Mouse (Mus musculus): ENCODE measurements around the gene Tubb5. TPM values are rescaled to one million over a fixed set of nuclear protein-coding genes. Genes with fewer than 3 reads are reported as not detected.
"Not testable (repeated sequence)": the region's sequence is repeated elsewhere in the genome, so short reads cannot be mapped to it uniquely, and the experiment has no call there.

Tubb5 gene
- polyA plus RNA-seq, 1 experiment from 2014 or later, result 1,686 TPM

DNA sequence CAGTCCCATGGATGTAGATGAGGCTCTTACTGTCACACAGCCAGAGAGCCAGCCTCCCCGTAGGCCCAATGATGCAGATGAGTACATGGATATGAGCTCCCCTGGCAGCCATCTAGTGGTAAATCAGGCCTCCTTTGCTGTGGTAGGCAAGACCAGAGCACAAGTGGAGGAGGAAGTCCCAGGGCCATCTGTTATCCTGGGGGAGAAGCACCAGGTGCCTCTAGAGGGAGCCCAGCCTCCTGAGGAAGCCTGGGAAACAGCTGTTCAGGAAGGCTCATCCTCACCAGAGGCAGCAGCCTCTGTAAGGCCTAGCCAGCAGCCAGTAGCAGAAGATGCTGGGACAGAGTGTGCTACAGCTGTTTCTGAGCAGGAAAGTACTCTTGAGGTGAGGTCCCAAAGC is 10.0 kb upstream of the Tubb5 start:
- Histone ChIP-seq H3K4me3 (no peak overlapping the region), H3K9ac (no peak overlapping the region), H3K4me2 (no peak overlapping the region), H3K9me3 (no peaks in the 10 kb centered on the region), H3K4me1 (replicated peaks) (no peaks in the 10 kb centered on the region), H3K27ac (replicated peaks) (no peak overlapping the region), H3K27me3 (no peaks in the 10 kb centered on the region), H3K36me3 (peaks cover 81% of the 10 kb centered on the region)
- 0 out of 2 replicates have a peak, but pooled peaks have one; percentile 29 for ATAC-seq (ENCODE audit: low read depth)
- 50% methylated on average over 1 of the region's 1 CpGs for WGBS

DNA sequence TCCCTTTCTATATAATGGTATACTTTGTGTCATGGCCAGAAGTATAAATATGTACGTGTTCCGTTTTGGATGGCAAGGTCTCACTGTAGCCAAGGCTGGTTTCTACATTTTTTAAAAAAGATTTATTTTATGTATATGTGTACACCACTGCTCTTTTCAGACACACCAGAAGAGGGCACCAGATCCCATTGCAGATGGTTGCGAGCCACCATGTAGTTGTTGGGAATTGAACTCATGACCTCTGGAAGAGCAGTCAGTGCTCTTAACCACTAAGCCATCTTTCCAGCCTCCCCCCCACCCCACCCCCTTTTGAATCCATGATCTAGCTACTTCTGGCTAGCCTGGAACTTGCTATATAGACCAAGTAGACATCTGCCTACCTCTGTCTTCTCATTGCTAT is 5.4 kb upstream of the Tubb5 start:
- Histone ChIP-seq H3K4me3 (no peak overlapping the region), H3K27me3 (no peaks in the 10 kb centered on the region), H3K9me3 (no peaks in the 10 kb centered on the region), H3K4me2 (no peak overlapping the region), H3K4me1 (replicated peaks) (peaks cover 26% of the 10 kb centered on the region), H3K27ac (replicated peaks) (no peak overlapping the region), H3K9ac (no peak overlapping the region), H3K36me3 (peaks cover 38% of the 10 kb centered on the region)
- ATAC-seq (ENCODE audit: low read depth), result no peak
- WGBS, result 92% methylated on average over 3 of the region's 3 CpGs

DNA sequence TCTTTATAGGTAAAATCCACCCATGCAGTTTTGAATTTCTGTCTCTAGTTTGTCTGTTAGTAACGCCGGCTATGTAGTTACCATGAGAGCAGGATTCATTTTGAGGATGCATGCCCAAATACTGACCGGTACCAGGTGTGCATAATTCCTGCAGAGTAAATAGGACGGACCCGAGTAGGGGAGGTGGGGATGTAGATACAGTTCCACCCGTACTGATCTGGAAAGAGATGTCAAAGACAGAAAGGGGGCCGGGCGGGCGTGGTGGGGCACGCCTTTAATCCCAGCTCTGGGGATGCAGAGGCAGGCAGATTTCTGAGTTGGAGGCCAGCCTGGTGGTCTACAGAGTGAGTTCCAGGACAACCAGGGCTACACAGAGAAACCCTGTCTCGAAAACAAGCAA is 3.9 kb upstream of the Tubb5 start:
- H3K27ac ChIP-seq (replicated peaks), result peak overlapping the region; percentile 73
- ATAC-seq (ENCODE audit: low read depth), result no peak
- H3K9me3 ChIP-seq, result no peaks in the 10 kb centered on the region
- H3K4me1 ChIP-seq (replicated peaks), result peaks cover 26% of the 10 kb centered on the region
- H3K4me2 ChIP-seq, result peak overlapping the region; percentile 78
- H3K36me3 ChIP-seq, result peaks cover 23% of the 10 kb centered on the region
- WGBS, result 19% methylated on average over 11 of the region's 11 CpGs
- H3K9ac ChIP-seq, result peak overlapping the region; percentile 68
- no peaks in the 10 kb centered on the region for H3K27me3 ChIP-seq
- peak overlapping the region; percentile 62 for H3K4me3 ChIP-seq

DNA sequence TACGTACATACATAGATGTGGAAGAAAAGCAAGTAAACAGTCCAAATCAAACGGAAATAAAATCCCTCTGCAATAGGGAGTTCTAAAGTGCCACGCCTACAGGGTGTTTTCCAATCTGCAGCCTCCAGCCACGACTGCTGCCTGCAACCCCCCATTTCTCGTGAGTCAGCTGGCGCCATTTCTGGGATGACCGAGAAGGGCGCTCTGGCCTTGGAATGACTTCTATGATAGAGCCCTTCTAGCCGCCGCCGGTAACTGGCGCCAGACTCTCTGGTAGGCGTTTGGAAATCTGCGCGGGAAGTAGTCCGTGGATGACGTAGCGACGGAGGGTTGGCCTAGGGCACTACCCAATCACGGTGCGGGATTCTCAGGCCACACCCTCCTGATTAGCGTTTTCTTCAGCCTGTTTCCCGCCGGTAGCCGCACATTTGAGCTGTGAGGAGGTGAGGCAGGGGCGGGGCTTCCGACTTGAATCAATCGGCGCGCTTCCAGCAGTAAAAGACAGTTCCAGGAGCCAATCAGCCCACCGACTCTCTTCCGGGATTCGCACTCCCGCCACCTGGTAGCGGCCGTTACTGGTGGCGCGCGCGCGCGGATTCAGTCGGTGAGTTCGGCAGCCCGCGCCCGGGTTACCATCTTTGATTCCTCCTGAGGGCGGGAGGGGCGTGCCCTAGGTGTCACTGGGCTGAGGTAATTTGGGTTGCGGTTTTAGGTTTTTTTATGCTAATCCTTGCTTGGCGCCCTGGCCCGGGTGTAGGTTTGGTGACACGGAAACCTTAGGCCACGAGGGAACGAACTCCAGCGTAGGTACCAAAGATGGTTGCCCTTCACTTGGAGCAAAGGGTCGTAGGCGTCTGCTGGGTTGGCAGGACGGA is 3.2 kb upstream of the Tubb5 start, which contains the start of gene Mdc1:
Gene Mdc1, plus strand, starts transcription at position 440 of the 875 bp plus-strand sequence.
- peak; percentile 91 for ATAC-seq (ENCODE audit: low read depth)
- H3K4me3 ChIP-seq, result peak within 1 kb of the TSS; percentile 62
- H3K9me3 ChIP-seq, result no peaks in the 10 kb centered on the region
- H3K27me3 ChIP-seq, result no peaks in the 10 kb centered on the region
- H3K9ac ChIP-seq, result peak within 1 kb of the TSS; percentile 68
- H3K27ac ChIP-seq (replicated peaks), result peak within 1 kb of the TSS; percentile 76
- peaks cover 21% of the 10 kb centered on the region for H3K36me3 ChIP-seq
- WGBS, result under 1% methylated on average over 59 of the region's 59 CpGs
- H3K4me1 ChIP-seq (replicated peaks), result peaks cover 29% of the 10 kb centered on the region
- peak within 1 kb of the TSS; percentile 78 for H3K4me2 ChIP-seq

DNA sequence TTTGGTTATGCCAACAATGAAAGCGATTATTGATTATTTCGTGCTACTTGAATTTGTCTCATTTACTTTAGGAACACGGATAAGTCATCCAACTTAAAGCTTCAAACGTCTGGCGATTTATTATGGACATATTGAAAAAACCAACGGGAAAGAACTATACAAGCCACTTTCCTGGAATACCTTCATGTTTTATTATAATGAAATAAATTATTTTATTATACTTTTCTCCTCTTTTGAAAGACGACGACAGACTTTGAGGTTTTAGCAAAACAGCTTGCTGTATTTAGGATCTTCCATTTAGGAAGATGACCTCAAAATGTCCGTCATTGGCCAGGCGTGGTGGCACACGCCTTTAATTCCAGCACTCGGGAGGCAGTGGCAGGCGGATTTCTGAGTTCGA is 2.5 kb upstream of the Tubb5 start:
- 0 out of 2 replicates have a peak overlapping the region, but pooled peaks have one; percentile 54 for H3K9ac ChIP-seq
- peak overlapping the region; percentile 78 for H3K4me2 ChIP-seq
- H3K9me3 ChIP-seq, result no peaks in the 10 kb centered on the region
- H3K27me3 ChIP-seq, result no peaks in the 10 kb centered on the region
- H3K27ac ChIP-seq (replicated peaks), result peak overlapping the region; percentile 76
- H3K4me3 ChIP-seq, result peak overlapping the region; percentile 62
- WGBS, result 61% methylated on average over 14 of the region's 14 CpGs
- H3K36me3 ChIP-seq, result peaks cover 21% of the 10 kb centered on the region
- peaks cover 37% of the 10 kb centered on the region for H3K4me1 ChIP-seq (replicated peaks)
- no peak for ATAC-seq (ENCODE audit: low read depth)

DNA sequence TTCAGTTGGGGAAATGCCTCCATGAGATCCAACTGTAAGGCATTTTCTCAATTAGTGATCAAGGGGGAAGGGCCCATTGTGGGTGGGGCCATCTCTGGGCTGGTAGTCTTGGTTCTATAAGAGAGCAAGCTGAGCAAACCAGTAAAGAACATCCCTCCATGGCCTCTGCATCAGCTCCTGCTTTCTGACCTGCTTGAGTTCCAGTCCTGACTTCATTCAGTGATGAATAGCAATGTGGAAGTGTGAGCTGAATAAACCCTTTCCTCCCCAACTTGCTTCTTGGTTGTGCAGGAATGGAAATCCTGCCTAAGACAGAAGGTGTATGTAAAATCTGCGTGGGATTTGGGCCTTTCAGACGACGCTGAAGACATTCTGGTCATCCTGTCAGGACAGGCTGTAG is 896 bp upstream of the Tubb5 start:
- Histone ChIP-seq H3K4me3 (peak overlapping the region; percentile 98), H3K9ac (peak overlapping the region; percentile 100), H3K27ac (replicated peaks) (peak overlapping the region; percentile 99), H3K4me2 (peak overlapping the region; percentile 93), H3K4me1 (replicated peaks) (peaks cover 52% of the 10 kb centered on the region), H3K36me3 (peaks cover 27% of the 10 kb centered on the region)
- WGBS, result 56% methylated on average over 3 of the region's 3 CpGs
- not testable (repeated sequence) for ATAC-seq (ENCODE audit: low read depth); H3K27me3 ChIP-seq; H3K9me3 ChIP-seq

DNA sequence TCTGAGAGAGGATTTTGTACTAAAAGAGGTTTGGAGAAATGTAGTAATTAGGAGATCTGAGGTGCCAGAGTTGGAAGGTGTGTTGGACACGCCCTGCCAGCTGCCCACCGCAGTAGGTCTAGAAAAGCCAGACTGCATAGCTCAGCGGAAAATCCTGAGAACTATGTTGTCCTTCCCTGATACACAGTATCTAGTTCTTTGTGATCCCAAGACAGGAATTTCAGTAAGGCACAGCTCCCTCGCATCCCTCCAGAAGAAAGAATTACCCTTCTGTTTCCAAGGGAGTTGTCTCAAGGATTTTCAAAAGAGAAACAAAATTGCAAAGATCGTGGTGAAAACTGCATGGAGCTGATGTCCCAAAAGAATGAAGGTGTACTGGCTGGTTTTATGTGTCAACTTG is 464 bp upstream of the Tubb5 start:
- H3K9me3 ChIP-seq, result no peaks in the 10 kb centered on the region
- H3K4me2 ChIP-seq, result peak overlapping the region; percentile 93
- peaks cover 32% of the 10 kb centered on the region for H3K36me3 ChIP-seq
- peak overlapping the region; percentile 100 for H3K9ac ChIP-seq
- ATAC-seq (ENCODE audit: low read depth), result no peak
- 4% methylated on average over 5 of the region's 5 CpGs for WGBS
- H3K27me3 ChIP-seq, result no peaks in the 10 kb centered on the region
- peak overlapping the region; percentile 98 for H3K4me3 ChIP-seq
- H3K27ac ChIP-seq (replicated peaks), result peak overlapping the region; percentile 99
- peaks cover 57% of the 10 kb centered on the region for H3K4me1 ChIP-seq (replicated peaks)

DNA sequence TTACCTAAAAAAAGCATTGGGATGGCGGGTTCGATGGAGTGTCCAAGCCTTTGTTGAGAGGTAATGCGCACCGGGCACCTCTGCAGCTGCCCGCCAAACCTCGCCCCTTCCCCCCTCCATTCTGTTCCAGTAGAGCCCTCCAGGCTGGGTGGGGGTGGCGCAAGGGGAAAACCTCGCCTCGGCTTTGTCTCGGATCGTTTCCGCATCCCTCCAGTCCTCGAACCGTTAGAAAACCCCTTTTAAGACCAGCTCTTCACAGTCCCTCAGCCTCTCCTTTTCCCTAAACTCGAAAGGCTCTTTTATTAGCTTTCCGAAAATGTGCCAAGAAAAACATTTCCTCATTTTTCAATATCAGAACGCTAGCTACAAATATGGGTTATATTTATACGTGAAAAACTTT is 619 bp downstream of the Tubb5 start:
- ATAC-seq (ENCODE audit: low read depth), result peak; percentile 9
- Histone ChIP-seq H3K4me1 (replicated peaks) (peaks cover 62% of the 10 kb centered on the region), H3K36me3 (peaks cover 42% of the 10 kb centered on the region), H3K27me3 (no peaks in the 10 kb centered on the region), H3K9me3 (no peaks in the 10 kb centered on the region), H3K9ac (peak overlapping the region; percentile 100), H3K4me2 (peak overlapping the region; percentile 93), H3K27ac (replicated peaks) (peak overlapping the region; percentile 99), H3K4me3 (peak overlapping the region; percentile 98)
- under 1% methylated on average over 18 of the region's 18 CpGs for WGBS

DNA sequence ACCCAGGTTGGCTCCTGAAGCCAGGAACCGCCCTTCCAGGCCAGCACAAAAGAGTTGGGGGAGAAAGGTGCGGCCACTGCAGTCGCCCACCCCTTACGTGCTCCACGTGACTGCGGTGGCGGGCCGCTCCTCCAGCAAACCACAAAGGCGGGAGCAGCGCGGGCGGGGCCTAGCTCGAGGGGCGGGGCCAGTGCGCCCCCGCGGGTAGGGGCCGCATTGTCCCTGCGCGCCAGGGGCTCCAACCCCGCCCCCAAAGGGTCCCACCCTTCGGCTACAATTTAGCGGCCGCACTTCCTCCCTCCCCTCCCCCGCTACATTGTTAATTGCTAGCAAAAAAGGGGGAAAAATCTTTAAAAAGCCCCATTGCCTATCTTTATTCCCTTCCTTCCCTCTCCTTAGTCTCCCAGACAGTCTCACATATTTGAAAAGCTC is 1.1 kb downstream of the Tubb5 start:
- peak overlapping the region; percentile 100 for H3K9ac ChIP-seq
- ATAC-seq (ENCODE audit: low read depth), result peak; percentile 16
- H3K9me3 ChIP-seq, result no peaks in the 10 kb centered on the region
- peaks cover 46% of the 10 kb centered on the region for H3K36me3 ChIP-seq
- 0% methylated on average over 25 of the region's 25 CpGs for WGBS
- H3K4me1 ChIP-seq (replicated peaks), result peaks cover 57% of the 10 kb centered on the region
- peak overlapping the region; percentile 93 for H3K4me2 ChIP-seq
- H3K27ac ChIP-seq (replicated peaks), result peak overlapping the region; percentile 99
- H3K4me3 ChIP-seq, result peak overlapping the region; percentile 98
- no peaks in the 10 kb centered on the region for H3K27me3 ChIP-seq

DNA sequence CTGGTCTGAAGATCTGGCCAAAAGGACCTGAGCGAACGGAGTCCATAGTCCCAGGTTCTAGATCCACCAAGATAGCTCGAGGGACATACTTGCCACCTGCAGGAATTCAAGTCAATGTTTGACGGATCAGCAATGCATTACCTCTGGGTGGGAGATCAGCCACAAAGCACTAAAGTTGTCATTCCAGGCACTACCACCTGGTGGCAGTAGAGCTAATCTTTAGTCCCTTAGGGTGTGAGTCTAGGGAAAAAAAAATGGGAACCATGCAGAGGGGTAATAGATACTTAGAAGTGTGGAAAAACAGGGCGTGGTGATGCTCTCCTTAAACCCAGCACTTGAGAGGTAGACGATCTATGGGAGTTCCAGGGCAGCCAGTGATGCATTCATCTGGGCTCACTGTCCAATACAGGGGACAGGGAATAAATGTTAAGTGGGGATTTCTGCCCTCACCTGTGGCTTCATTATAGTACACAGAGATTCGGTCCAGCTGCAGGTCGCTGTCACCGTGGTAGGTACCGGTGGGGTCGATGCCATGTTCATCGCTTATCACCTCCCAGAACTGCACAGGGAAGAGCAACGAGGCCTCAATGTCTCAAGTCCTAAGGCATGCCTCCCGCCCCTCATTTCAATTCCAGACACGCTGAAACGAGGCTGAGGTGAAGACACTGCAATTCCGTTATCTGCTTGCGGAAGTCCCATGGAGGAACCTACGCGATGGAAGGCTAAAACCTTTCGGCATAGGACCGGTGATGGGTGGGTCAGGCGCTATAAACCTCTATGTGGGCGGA is 1.7 kb downstream of the Tubb5 start:
- H3K9me3 ChIP-seq, result no peaks in the 10 kb centered on the region
- H3K36me3 ChIP-seq, result peaks cover 53% of the 10 kb centered on the region
- peak overlapping the region; percentile 98 for H3K4me3 ChIP-seq
- 7% methylated on average over 24 of the region's 24 CpGs for WGBS
- peak overlapping the region; percentile 93 for H3K4me2 ChIP-seq
- ATAC-seq (ENCODE audit: low read depth), result peak; percentile 0; the same call in 1 of the 2 replicates
- peak overlapping the region; percentile 100 for H3K9ac ChIP-seq
- peak overlapping the region; percentile 99 for H3K27ac ChIP-seq (replicated peaks)
- peaks cover 54% of the 10 kb centered on the region for H3K4me1 ChIP-seq (replicated peaks)
- H3K27me3 ChIP-seq, result no peaks in the 10 kb centered on the region

DNA sequence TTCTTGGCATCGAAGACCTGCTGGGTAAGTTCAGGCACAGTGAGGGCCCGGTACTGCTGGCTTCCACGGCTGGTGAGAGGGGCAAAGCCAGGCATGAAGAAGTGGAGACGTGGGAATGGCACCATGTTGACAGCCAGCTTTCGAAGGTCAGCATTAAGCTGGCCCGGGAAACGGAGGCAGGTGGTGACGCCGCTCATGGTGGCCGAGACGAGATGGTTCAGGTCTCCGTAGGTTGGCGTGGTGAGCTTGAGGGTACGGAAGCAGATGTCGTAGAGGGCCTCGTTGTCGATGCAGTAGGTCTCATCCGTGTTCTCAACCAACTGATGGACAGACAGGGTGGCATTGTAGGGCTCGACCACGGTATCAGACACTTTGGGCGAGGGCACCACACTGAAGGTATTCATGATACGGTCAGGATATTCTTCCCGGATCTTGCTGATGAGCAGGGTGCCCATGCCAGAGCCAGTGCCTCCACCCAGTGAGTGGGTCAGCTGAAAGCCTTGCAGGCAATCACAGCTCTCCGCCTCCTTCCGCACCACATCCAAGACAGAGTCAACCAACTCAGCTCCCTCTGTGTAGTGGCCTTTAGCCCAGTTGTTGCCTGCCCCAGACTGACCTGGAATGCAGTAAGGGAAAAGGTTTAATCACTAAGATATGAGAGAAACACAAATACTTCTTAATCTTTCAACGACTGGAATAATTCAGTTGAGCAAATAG is 2.5 kb downstream of the Tubb5 start:
- peaks cover 54% of the 10 kb centered on the region for H3K4me1 ChIP-seq (replicated peaks)

More for the DNA sequence above, 2.5 kb downstream of the Tubb5 start:
- Histone ChIP-seq H3K9me3 (no peaks in the 10 kb centered on the region), H3K9ac (peak overlapping the region; percentile 100), H3K36me3 (peaks cover 60% of the 10 kb centered on the region), H3K27me3 (no peaks in the 10 kb centered on the region), H3K4me3 (peak overlapping the region; percentile 98), H3K27ac (replicated peaks) (0 out of 2 replicates have a peak overlapping the region, but pooled peaks have one; percentile 1), H3K4me2 (peak overlapping the region; percentile 93)
- WGBS, result 76% methylated on average over 26 of the region's 26 CpGs
- no peak for ATAC-seq (ENCODE audit: low read depth)
